Mouse (Mus musculus) large intestine, adult 2 months (tissue): Measurements from ENCODE around the gene Sirpb1b. TPM values are rescaled to one million over a fixed set of nuclear protein-coding genes. Genes with fewer than 3 reads are reported as not detected.
"Not testable (repeated sequence)": the region's sequence is repeated elsewhere in the genome, so short reads cannot be mapped to it uniquely, and the experiment has no call there.

ENCODE experiments used
- DNase-seq: peaks from one replicate; pipeline ENCODE4 v3.0.0-alpha.2; 2012; ENCODE audit warnings: low read depth, low spot score
- WGBS: fragments of 180-500 bp; shearing (Covaris S2); methylation state at CpG from one replicate; pipeline ENCODE4 v1.1.7; 2018; 5-methylcytosine and 5-hydroxymethylcytosine counted together
- polyA plus RNA-seq: library from polyadenylated mRNA; depleted of rRNA; stranded (reverse); fragments of >200 nt; gene quantifications from 2 replicates; pipeline ENCODE4 v1.2.3, GENCODE M21; 2012; rRNA removed

Sirpb1b gene
- 0.14 and 0.15 TPM in 2 replicates for polyA plus RNA-seq

- WGBS, result 79% methylated on average over 1 of the region's 1 CpGs
- DNase-seq, result not testable (repeated sequence)
Observed at GRCm38 (mm10) chr3:15574887-15575286, at the start of gene Sirpb1b. TSS of gene Sirpb1b (minus strand) at chr3:15575065.

- 84% methylated on average over 2 of the region's 2 CpGs for WGBS
- DNase-seq, result not testable (repeated sequence)
Observed at GRCm38 (mm10) chr3:15590377-15591117, 15.7 kb upstream of the Sirpb1b start.

- DNase-seq, result not testable (repeated sequence)
- 78% methylated on average over 1 of the region's 1 CpGs for WGBS
Observed at GRCm38 (mm10) chr3:15586665-15587064, 11.8 kb upstream of the Sirpb1b start.

GRCm38 (mm10) chr3:15583452-15583851, 8.6 kb upstream of the Sirpb1b start:
- DNase-seq, result no peak
- WGBS, result 91% methylated on average over 1 of the region's 1 CpGs

GRCm38 (mm10) chr3:15582948-15583347, 8.1 kb upstream of the Sirpb1b start:
- 80% methylated on average over 3 of the region's 3 CpGs for whole genome bisulfite sequencing
- not testable (repeated sequence) for DNase-seq

GRCm38 (mm10) chr3:15576466-15576865, 1.6 kb upstream of the Sirpb1b start:
- DNase-seq, result not testable (repeated sequence)

- DNase-seq, result no peak
Observed at GRCm38 (mm10) chr3:15528589-15528988, 46.3 kb downstream of the Sirpb1b start.

GRCm38 (mm10) chr3:15513608-15514007, 61.3 kb downstream of the Sirpb1b start:
- not testable (repeated sequence) for DNase-seq
- WGBS, result 83% methylated on average over 11 of the region's 11 CpGs

- not testable (repeated sequence) for DNase-seq
- 83% methylated on average over 3 of the region's 3 CpGs for WGBS
Observed at GRCm38 (mm10) chr3:15507792-15508321, 67.0 kb downstream of the Sirpb1b start.

- not testable (repeated sequence) for DNase-seq
- WGBS, result 67% methylated on average over 2 of the region's 2 CpGs
Observed at GRCm38 (mm10) chr3:15474831-15475230, 100.0 kb downstream of the Sirpb1b start.

- WGBS, result 55% methylated on average over 2 of the region's 3 CpGs
- DNase-seq, result not testable (repeated sequence)
Observed at GRCm38 (mm10) chr3:15470158-15470557, 104.7 kb downstream of the Sirpb1b start.

Other genes with a start within 250 kb of the Sirpb1b start
- not detected in 2 replicates for gene Gm9733, start 242.8 kb downstream of the Sirpb1b start, polyA plus RNA-seq
- 0.51 and 0.56 TPM in 2 replicates for gene Sirpb1a, start 148.5 kb downstream of the Sirpb1b start, polyA plus RNA-seq